Mouse (Mus musculus) left cerebral cortex, postnatal 14 days (tissue): Measurements from ENCODE around the gene Klrd1. TPM values are rescaled to one million over a fixed set of nuclear protein-coding genes. Genes with fewer than 3 reads are reported as not detected.
"Not testable (repeated sequence)": the region's sequence is repeated elsewhere in the genome, so short reads cannot be mapped to it uniquely, and the experiment has no call there.

Source experiments
- DNase-seq, 2 experiments: peaks; one replicate each; pipeline ENCODE4 v3.0.0; 2021 to 2022; ENCODE audit warnings: low spot score in 2 of 2, mixed read lengths in 1 of 2
- intact Hi-C: fragments of 180-260 bp; cut with DNase I; formaldehyde crosslinking; loops from one replicate; pipeline ENCODE4 v1.15.1; 2025
- total RNA-seq, 2 experiments: library from RNA; stranded (reverse); gene quantifications; 2 replicates each; pipeline ENCODE4 v1.2.3; 2021

Klrd1 gene
- total RNA-seq, 2 experiments from 2014 or later = 0.49 TPM; not detected in 1

DNA sequence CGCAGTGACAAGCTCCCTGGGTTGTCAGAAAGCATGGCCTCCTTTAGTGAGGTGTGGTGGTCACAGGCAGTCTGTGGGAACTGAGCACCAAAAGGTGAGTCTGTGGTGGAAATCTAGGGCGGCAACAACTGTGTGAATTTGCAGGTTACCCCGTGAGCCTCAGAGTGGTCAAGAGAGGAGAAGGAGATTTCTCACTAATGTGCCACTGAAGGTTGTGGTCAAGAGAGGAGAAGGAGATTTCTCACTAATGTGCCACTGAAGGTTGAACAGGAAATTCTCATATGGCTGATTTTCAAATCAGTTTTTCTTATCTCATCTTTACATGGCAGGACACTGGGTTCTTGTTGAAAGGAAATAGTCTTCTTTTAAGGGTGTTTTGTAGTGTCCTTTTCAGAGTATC is 52.5 kb downstream of the Klrd1 start:
- intact Hi-C loops, DNase-seq: not testable (repeated sequence)

Other genes starting within 250 kb of the Klrd1 start
- under 1 TPM in 1 of 2 experiments, not detected in 1; 0.25 TPM for gene Clec12a, start 249.1 kb upstream of the Klrd1 start, total RNA-seq
- not detected for gene Clec12b, start 205.9 kb upstream of the Klrd1 start, total RNA-seq
- gene Clec1b, start 194.5 kb upstream of the Klrd1 start, total RNA-seq = under 1 TPM in 1 of 2 experiments, not detected in 1; 0.46 TPM
- gene Clec9a, start 182.9 kb upstream of the Klrd1 start, total RNA-seq = not detected
- 1 to 10 TPM; 1.4 to 2.1 TPM for gene Clec1a, start 139.8 kb upstream of the Klrd1 start, total RNA-seq
- gene Olr1, start 84.6 kb upstream of the Klrd1 start, total RNA-seq = not detected
- not detected for gene Tmem52b, start 79.2 kb upstream of the Klrd1 start, total RNA-seq
- 100 to 1,000 TPM; 576 to 580 TPM for gene Gabarapl1, start 58.6 kb upstream of the Klrd1 start, total RNA-seq
- gene Klre1, start 13.9 kb upstream of the Klrd1 start, total RNA-seq = not detected
- gene Klrk1, start 32.1 kb downstream of the Klrd1 start, total RNA-seq = not detected
- not detected for gene Klrc3, start 51.6 kb downstream of the Klrd1 start, total RNA-seq
- not detected for gene Klrc2, start 68.9 kb downstream of the Klrd1 start, total RNA-seq
- not detected for gene Klrc1, start 87.2 kb downstream of the Klrd1 start, total RNA-seq
- gene Klri1, start 125.3 kb downstream of the Klrd1 start, total RNA-seq = not detected
- under 1 TPM in 1 of 2 experiments, not detected in 1; 0.19 TPM for gene Klri2, start 148.7 kb downstream of the Klrd1 start, total RNA-seq
- gene Gm156, start 192.5 kb downstream of the Klrd1 start, total RNA-seq = not detected